ENCODE assay signal across 8 mouse cellular contexts in genomic region chr14:61293884-61294737, GRCm38 (mm10). TPM values are rescaled to one million over a fixed set of nuclear protein-coding genes. Genes with fewer than 3 reads are reported as not detected.
DNase-seq lines count a peak whose midpoint lies in the region; ATAC-seq and TF ChIP-seq lines count a peak whose summit lies in the region.

No protein-coding gene starts in this region.

- no peak overlapping the region for H3K9ac ChIP-seq in limb, embryonic 13.5 days

- peaks cover 6% of the 10 kb centered on the region for H3K4me1 ChIP-seq in limb, embryonic 13.5 days

- no peak; the same call in 1 of the 2 replicates for ATAC-seq in limb, embryonic 13.5 days (ENCODE audit: low FRiP score, low read depth)

- H3K27me3 ChIP-seq in limb, embryonic 13.5 days: no peaks in the 10 kb centered on the region

- H3K27ac ChIP-seq in gastrocnemius, adult 2 months: no peak overlapping the region
- no peak overlapping the region for H3K27ac ChIP-seq in limb, embryonic 13.5 days

- peak; percentile 90 for DNase-seq in A20 (ENCODE audit: low read depth, low spot score)
- peak; percentile 75 for DNase-seq in R1 (ENCODE audit: low read depth, low spot score)
- peak; percentile 86 to 88 for DNase-seq in cerebellum, postnatal 14 days
- peak; percentile 79 for DNase-seq in gastrocnemius, adult 2 months
- DNase-seq in kidney, adult 18-20 months: peak; percentile 57
- DNase-seq in neural tube, embryonic 10.5 days (ENCODE audit: extremely low spot score, low spot score): peak; percentile 43
- peak; percentile 64 for DNase-seq in testis, postnatal 14 days (ENCODE audit: low spot score)

- H3K36me3 ChIP-seq in limb, embryonic 13.5 days: no peaks in the 10 kb centered on the region

- intact Hi-C loops in gastrocnemius, adult 2 months (cut with DNase I): loop anchor here (1.0 to 2.0 kb wide), 2 partner anchors 52 to 495 kb away; no protein-coding TSS in a partner anchor

- WGBS in limb, embryonic 13.5 days: 53% methylated on average over 16 of the region's 16 CpGs

- no peaks in the 10 kb centered on the region; the same call in 1 of the 2 replicates for H3K9me3 ChIP-seq in limb, embryonic 13.5 days

- peak overlapping the region; percentile 14; the same call in 1 of the 2 replicates for H3K4me2 ChIP-seq in limb, embryonic 13.5 days (replicated peaks)

- H3K4me3 ChIP-seq in gastrocnemius, adult 2 months: peak overlapping the region; percentile 53
- no peak overlapping the region for H3K4me3 ChIP-seq in limb, embryonic 13.5 days

- peak; percentile 63 for TF ChIP-seq CTCF in gastrocnemius, adult 2 months (IDR thresholded peaks at IDR 0.05)

RNA-seq across cellular contexts. Expression of gene Arl11, which starts 15.4 kb away (rescaled TPM):
- under 1 TPM; 0.54 to 0.56 TPM for total RNA-seq in gastrocnemius, adult 2 months (2021)
- polyA plus RNA-seq in limb, embryonic 13.5 days (2015; fragmentation: Nextera tagmentation; extraction: Ambion mirVana): 0.45 and 0.93 TPM in 2 replicates

RNA-seq across cellular contexts. Expression of gene Sgcg, which starts 35.8 kb away (rescaled TPM):
- 100 to 1,000 TPM; 126 to 144 TPM for total RNA-seq in gastrocnemius, adult 2 months (2021)
- 7.2 and 9.8 TPM in 2 replicates for polyA plus RNA-seq in limb, embryonic 13.5 days (2015; fragmentation: Nextera tagmentation; extraction: Ambion mirVana)
